Mouse (Mus musculus) small intestine, adult 2 months (tissue): ENCODE measurements at regions not wholly inside any gene's neighbourhood (a gene's known extent, or its start where the extent isn't known, plus 50 kb on each side); places are given as distances from the start of the nearest gene placed in this dataset.

Source experiments
- H3K27ac ChIP-seq: fragments of 200-500 bp; 2 replicates; pipeline ENCODE4 v1.5.1; 2012; ENCODE audit warnings: low read depth, low read length, control low read depth, inconsistent platforms; ENCODE audit not compliant: insufficient read depth
- H3K27me3 ChIP-seq: fragments of 200-500 bp; 2 replicates; pipeline ENCODE4 v1.6.1; 2012; ENCODE audit warnings: mild to moderate bottlenecking, moderate library complexity, low read length, inconsistent platforms; ENCODE audit not compliant: control insufficient read depth, insufficient read depth
- H3K36me3 ChIP-seq: fragments of 200-500 bp; 2 replicates; pipeline ENCODE4 v1.6.1; 2012; ENCODE audit warnings: mild to moderate bottlenecking, low read length, control low read depth, inconsistent platforms; ENCODE audit not compliant: control insufficient read depth, insufficient read depth
- H3K4me1 ChIP-seq: fragments of 200-500 bp; 2 replicates; pipeline ENCODE4 v1.6.1; 2012; ENCODE audit warnings: low read length, inconsistent platforms, mixed read lengths; ENCODE audit not compliant: control insufficient read depth, insufficient read depth, insufficient read length
- H3K4me3 ChIP-seq: fragments of 200-500 bp; 2 replicates; pipeline ENCODE4 v1.5.1; 2012; ENCODE audit warnings: low read depth, mild to moderate bottlenecking, control low read depth, inconsistent platforms, low read length, moderate library complexity
- CTCF ChIP-seq: fragments of 200-500 bp; IDR thresholded peaks from 2 replicates; pipeline ENCODE4 v1.5.1; 2012; ENCODE audit warnings: low read depth, mild to moderate bottlenecking, control low read depth, inconsistent platforms, low read length, moderate library complexity, mixed read lengths; ENCODE audit not compliant: insufficient replicate concordance, insufficient read length; ENCODE audit errors: extremely low read depth
- POLR2A ChIP-seq: fragments of 200-500 bp; IDR thresholded peaks from 2 replicates; pipeline ENCODE4 v1.6.1; 2012; ENCODE audit warnings: low read depth, mild to moderate bottlenecking, control low read depth, inconsistent platforms, low read length, moderate library complexity
- WGBS: fragments of 180-500 bp; shearing (Covaris S2); methylation state at CpG from one replicate; pipeline ENCODE4 v1.1.7; 2018; 5-methylcytosine and 5-hydroxymethylcytosine counted together

GRCm38 (mm10) chr13:59264126-59264525, 320.9 kb downstream of the Agtpbp1 start:
- H3K4me3 ChIP-seq, result no peak overlapping the region
- 83% methylated on average over 11 of the region's 11 CpGs for WGBS
- no peaks in the 10 kb centered on the region for H3K36me3 ChIP-seq
- TF ChIP-seq POLR2A, result no peak
- H3K27me3 ChIP-seq, result no peaks in the 10 kb centered on the region
- H3K4me1 ChIP-seq, result no peaks in the 10 kb centered on the region
- H3K27ac ChIP-seq, result no peak overlapping the region

DNA sequence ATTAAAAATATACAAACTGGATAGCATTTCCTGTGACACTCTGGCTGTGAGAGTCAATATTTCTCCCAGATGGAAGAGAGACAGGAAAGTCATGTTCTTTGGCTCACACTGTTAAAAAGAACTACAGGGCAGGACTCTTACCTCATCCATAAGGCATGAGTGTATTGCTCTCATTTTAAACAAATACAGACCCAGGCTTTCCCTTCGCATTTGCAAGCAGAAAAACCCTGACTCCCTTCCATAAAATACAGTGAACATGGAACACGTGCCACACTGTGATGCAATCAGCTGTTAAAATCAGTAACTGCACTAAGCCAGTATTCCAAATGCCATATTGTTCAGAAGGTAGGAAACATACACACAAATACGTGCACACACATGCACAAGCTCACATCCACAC, 323.1 kb downstream of the Agtpbp1 start:
- Histone ChIP-seq H3K4me1 (no peaks in the 10 kb centered on the region), H3K27me3 (no peaks in the 10 kb centered on the region), H3K36me3 (no peaks in the 10 kb centered on the region), H3K4me3 (no peak overlapping the region), H3K27ac (no peak overlapping the region)
- TF ChIP-seq POLR2A (no peak), CTCF (no peak)
- WGBS, result 59% methylated on average over 3 of the region's 3 CpGs

- H3K27me3 ChIP-seq, result no peaks in the 10 kb centered on the region
- WGBS, result 83% methylated on average over 12 of the region's 12 CpGs
- no peak overlapping the region for H3K27ac ChIP-seq
- no peaks in the 10 kb centered on the region for H3K4me1 ChIP-seq
- TF ChIP-seq CTCF (no peak), POLR2A (no peak)
- no peaks in the 10 kb centered on the region for H3K36me3 ChIP-seq
- no peak overlapping the region for H3K4me3 ChIP-seq
Measured at GRCm38 (mm10) chr13:59255798-59256435, 329.1 kb downstream of the Agtpbp1 start.

GRCm38 (mm10) chr13:59253667-59254558, 331.1 kb downstream of the Agtpbp1 start:
- 62% methylated on average over 13 of the region's 13 CpGs for WGBS

GRCm38 (mm10) chr13:59251252-59252006, 333.6 kb downstream of the Agtpbp1 start:
- Histone ChIP-seq H3K4me3 (no peak overlapping the region), H3K27me3 (no peaks in the 10 kb centered on the region), H3K27ac (no peak overlapping the region), H3K36me3 (no peaks in the 10 kb centered on the region), H3K4me1 (no peaks in the 10 kb centered on the region)
- WGBS, result 56% methylated on average over 12 of the region's 12 CpGs
- TF ChIP-seq CTCF, result no peak
- no peak for TF ChIP-seq POLR2A

More at GRCm38 (mm10) chr13:59253667-59254558, 331.1 kb downstream of the Agtpbp1 start:
- no peaks in the 10 kb centered on the region for H3K36me3 ChIP-seq
- no peaks in the 10 kb centered on the region for H3K4me1 ChIP-seq
- H3K27ac ChIP-seq, result no peak overlapping the region
- TF ChIP-seq CTCF (no peak), POLR2A (no peak)
- H3K4me3 ChIP-seq, result no peak overlapping the region
- no peaks in the 10 kb centered on the region for H3K27me3 ChIP-seq

DNA sequence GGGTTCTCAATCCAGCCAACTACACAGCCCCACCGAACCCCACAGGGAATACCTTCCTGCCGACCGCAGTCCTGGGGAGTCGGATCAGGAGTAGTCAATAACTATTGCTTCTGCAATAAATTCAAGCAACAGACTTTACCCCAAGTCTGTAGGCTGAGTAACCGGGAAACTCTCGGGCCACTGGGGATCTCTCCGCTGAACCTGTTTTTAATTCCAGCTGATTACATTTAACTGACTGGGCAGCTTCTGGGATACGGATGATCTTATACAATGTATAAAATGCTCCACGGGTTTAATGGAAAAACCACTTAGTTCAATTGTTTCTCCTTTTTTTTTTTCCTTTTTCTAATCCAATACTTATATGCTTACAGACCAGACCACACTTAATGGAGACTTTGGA, 336.6 kb downstream of the Agtpbp1 start:
- H3K4me1 ChIP-seq, result no peaks in the 10 kb centered on the region
- TF ChIP-seq POLR2A (no peak), CTCF (no peak)
- no peak overlapping the region for H3K27ac ChIP-seq
- no peak overlapping the region for H3K4me3 ChIP-seq
- WGBS, result 85% methylated on average over 9 of the region's 9 CpGs
- no peaks in the 10 kb centered on the region for H3K27me3 ChIP-seq
- no peaks in the 10 kb centered on the region for H3K36me3 ChIP-seq

DNA sequence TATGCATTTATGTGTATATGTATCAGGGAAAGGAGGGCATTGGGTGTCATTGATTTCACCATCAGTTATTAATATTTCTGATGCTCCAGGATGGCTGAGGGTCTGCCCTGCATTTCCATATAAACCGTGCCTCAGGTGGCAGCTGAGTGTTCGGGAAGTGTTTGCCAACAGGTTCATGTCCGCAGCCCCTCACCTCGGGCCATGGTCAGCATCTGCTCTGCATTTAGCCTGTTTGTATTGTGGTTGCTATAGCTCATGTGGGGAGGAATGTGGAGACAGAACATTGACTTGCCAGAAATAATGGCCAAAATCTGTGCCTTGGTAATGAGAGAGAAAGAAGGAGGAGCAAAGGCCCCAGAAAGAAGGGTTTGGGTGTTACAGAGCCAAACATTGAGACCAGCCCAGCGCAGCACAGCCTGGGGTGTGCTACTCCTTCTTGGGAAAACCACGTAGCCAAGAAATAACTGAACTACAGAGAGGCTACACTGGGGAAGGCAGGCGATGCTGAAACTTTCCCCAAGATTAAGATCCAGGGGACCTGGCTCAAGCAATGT, 338.0 kb downstream of the Agtpbp1 start:
- H3K27me3 ChIP-seq, result no peaks in the 10 kb centered on the region
- no peaks in the 10 kb centered on the region for H3K4me1 ChIP-seq
- H3K4me3 ChIP-seq, result no peak overlapping the region
- H3K36me3 ChIP-seq, result no peaks in the 10 kb centered on the region
- 80% methylated on average over 7 of the region's 7 CpGs for WGBS
- no peak overlapping the region for H3K27ac ChIP-seq
- TF ChIP-seq POLR2A (no peak), CTCF (no peak)
